Mouse (Mus musculus) heart, postnatal 25 days (tissue): Measurements from ENCODE around the gene Hrh1. TPM values are rescaled to one million over a fixed set of nuclear protein-coding genes. Genes with fewer than 3 reads are reported as not detected.
A peak's percentile ranks its signal among the peaks of the same experiment; 100 is the strongest.

Experiments used
- DNase-seq: peaks from one replicate; pipeline ENCODE4 v3.0.0; 2022; ENCODE audit warnings: low spot score
- intact Hi-C: fragments of 180-260 bp; cut with DNase I; formaldehyde crosslinking; loops from one replicate; pipeline ENCODE4 v1.15.1; 2025
- total RNA-seq, 2 experiments: library from RNA; stranded (reverse); gene quantifications; 2 replicates each; pipeline ENCODE4 v1.2.3; 2021

Hrh1 gene
- total RNA-seq, 2 experiments from 2014 or later: 0.29 to 0.42 TPM

DNA sequence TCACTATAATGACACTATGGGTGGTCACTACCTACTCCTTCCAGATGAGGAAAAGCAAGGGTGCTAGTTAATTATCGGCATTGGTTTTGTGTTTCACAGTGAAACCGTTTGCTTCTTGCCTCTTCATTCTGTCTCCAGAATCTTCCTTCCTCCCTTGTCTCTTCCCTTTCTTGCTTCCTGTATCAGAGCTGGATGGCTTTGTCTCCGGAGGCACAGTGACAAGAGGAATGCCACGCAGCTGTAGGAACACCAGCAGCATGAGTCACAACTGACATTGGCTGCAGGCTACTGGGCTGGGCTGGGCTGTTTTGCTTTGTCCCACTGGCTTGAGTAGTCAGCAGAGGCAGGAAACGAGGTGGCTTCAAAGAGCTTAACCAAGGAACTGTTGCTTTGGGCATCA lies 6.4 kb downstream of the Hrh1 start:
- intact Hi-C loops: loop anchor here (5.0 kb wide), 1 partner anchor 57 kb away; no protein-coding TSS in a partner anchor
- DNase-seq: no peak

GRCm38 (mm10) chr6:114404774-114405468 lies 7.2 kb downstream of the Hrh1 start:
- DNase-seq: no peak
- intact Hi-C loops: loop anchor here (5.0 kb wide), 2 partner anchors 58 to 292 kb away; no protein-coding TSS in a partner anchor

DNA sequence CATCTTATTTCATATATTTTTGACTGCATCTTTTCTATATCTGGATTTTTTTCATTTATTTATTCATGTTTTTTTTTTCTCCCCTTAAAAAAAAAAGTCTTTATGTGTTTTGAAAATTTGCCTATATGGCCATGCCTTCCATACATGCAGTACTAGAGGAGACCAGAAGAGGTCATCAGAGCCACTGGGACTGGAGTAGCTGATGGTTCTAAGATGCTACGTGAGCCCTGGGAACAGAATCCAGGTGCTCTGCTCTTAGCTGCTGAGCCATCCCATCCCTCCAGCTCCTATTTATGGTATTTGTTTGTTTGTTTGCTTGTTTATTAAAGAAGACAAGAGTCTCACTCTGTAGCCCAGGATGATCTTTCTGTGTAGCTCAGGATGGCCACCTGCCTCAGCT lies 8.9 kb downstream of the Hrh1 start:
- DNase-seq: no peak
- intact Hi-C loops: loop anchor here (5.0 kb wide), 1 partner anchor 291 kb away; no protein-coding TSS in a partner anchor

DNA sequence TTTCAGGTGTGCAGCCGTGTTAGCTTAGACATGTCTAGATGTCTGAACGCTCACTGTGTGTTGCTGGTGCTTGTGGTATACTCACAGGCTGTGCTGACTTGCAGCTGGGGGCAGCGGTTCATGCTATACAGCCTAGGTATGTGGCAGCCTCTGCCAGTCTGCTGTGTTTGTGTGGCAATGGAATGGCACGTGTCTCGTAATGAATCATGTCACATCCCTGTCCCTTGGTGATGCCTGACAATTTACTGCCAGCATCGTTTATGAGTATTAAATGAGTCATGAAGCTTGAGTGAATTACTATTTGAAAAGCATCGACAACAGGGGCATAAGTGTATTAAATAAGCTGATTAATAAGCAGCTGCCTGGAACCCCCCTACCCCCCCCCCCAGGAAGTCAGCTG lies 9.3 kb downstream of the Hrh1 start:
- intact Hi-C loops: loop anchor here (5.0 kb wide), 1 partner anchor 290 kb away; no protein-coding TSS in a partner anchor
- DNase-seq: no peak

- intact Hi-C loops: loop anchor here (5.0 kb wide), 1 partner anchor 289 kb away; no protein-coding TSS in a partner anchor
- DNase-seq: no peak
Measured at GRCm38 (mm10) chr6:114408278-114408677, 10.5 kb downstream of the Hrh1 start.

- intact Hi-C loops: no loop called here
- no peak for DNase-seq
Measured at GRCm38 (mm10) chr6:114411913-114412312, 14.2 kb downstream of the Hrh1 start.

DNA sequence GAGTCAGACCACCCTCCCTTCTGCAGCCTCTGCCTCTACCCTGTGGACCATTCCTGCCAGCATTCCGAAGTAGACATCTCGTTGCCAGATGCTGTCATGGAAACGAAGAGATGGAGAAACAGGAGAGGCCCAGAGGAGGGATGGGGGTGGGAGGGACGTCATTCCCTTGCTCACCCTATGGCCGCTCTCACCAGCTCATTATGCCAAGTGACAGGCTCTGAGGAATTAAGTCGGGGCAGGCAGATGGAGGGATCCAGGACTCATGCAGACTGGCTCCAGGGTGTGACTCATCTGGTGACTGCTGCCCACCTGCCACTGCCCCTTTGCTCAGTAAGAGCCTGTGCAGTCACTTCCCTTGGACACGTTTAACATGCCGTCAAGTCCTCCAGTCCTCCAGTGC lies 16.8 kb downstream of the Hrh1 start:
- DNase-seq: no peak
- intact Hi-C loops: no loop called here

DNA sequence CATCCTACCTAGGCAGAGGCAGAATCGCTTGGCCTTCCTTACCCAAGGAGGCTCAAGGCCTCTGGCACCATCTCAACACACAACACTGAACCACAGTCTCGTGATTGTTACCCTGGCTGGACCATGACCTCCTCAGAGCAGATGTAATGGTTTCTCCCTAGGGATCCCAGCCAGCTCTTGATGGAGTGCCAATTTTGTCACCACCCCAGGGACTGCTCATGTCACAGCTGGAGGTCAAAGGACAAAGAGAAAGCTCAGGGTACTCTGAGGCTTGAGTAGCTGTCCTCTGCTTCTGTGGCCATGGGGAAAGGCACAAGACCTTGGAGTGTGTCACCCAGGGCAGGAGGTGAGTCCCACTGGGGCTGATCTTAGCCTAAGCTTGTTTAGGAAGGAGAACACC lies 20.3 kb downstream of the Hrh1 start:
- intact Hi-C loops: no loop called here
- DNase-seq: no peak

DNA sequence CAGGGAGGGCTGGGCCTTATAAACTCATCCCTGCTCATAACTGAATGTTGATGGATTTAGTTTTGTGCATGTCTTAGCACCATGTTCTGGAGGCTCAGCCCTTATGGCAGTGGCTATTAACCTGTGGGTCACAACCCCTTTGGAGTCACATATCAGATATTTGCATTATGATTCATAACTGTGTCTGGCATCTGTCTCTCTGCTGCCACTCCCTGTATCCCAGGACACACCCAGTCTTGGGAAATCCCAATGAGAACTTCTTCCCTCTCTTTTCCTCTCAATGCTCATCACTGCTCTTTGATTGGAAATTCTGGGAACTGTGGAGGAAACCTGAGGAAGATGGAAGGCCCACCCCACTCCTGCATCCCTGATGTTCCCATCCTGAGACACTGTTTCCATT lies 23.3 kb downstream of the Hrh1 start:
- intact Hi-C loops: no loop called here
- DNase-seq: no peak

DNA sequence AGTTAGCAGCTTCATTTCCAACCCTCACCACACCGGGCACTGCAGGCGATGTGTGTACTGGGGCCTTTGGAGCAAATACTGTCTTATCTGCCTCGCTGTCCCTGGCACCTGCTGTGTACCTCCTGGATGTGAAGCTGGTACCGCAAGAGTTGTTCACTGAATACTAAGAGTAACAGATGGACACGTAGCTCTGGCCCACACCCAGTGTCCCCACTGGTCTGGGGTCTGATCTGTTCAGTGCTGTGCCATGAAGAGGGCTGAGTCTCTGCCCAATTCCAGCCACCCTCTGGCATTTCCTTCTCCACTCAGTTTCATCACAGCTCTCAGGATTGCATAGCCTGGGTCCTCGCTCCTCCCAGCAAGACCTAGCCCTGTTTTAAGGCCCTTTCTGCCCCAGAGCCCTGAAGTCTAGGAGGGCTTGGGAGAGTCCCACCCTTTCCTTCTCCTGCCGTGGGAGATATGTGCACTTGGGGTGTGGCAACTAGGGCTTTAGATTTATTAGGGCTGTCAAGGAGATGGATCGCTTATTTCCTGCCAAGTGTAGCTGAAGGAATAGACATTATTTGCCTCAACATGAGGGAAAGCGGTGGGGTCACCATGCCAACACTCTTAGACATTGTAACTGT lies 25.4 kb downstream of the Hrh1 start:
- no peak for DNase-seq
- intact Hi-C loops: no loop called here

- intact Hi-C loops: no loop called here
- DNase-seq: no peak
Measured at GRCm38 (mm10) chr6:114425343-114425742, 27.6 kb downstream of the Hrh1 start.

DNA sequence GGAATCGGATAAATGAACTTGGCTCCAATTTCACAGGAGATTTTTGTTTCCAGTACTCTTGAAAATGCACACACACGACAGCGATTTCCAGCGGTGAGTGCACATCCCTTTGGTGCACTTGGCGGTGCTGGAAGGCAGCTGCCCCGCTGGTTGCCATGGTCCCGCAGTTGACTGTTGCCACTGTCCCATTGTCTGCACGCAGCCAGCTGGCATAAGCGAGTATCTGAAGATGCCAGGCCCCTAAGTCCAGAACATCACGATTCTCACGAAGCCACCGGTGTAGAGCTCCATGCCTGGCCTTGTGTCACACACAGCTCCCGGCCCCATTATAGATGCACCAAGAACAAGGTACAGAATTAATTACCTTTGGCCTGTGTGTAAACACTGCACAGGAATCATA lies 29.9 kb downstream of the Hrh1 start:
- DNase-seq: no peak
- intact Hi-C loops: no loop called here

DNA sequence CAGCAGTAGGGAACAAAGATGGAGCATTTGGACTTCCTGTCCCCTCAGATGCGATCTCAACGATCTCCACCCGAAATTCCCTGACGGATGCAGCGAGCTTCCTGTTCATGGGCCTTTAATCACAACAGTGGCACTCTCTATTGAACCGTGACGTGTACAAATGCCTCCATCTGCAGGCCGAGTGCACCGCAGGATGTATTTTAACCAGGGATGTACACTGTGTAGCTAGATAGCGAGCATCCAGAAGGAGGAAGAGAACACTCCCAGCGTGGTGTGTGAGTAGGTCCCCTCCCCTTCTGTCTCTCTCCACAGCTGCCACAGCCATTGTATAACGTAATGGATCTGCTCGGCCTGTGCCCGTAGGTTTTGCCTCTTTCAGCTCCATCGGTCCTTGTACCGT lies 31.1 kb downstream of the Hrh1 start:
- DNase-seq: no peak
- intact Hi-C loops: no loop called here

- DNase-seq: no peak
- intact Hi-C loops: no loop called here
Measured at GRCm38 (mm10) chr6:114432591-114432990, 34.9 kb downstream of the Hrh1 start.

- intact Hi-C loops: no loop called here
Measured at GRCm38 (mm10) chr6:114434524-114434923, 36.8 kb downstream of the Hrh1 start.

DNA sequence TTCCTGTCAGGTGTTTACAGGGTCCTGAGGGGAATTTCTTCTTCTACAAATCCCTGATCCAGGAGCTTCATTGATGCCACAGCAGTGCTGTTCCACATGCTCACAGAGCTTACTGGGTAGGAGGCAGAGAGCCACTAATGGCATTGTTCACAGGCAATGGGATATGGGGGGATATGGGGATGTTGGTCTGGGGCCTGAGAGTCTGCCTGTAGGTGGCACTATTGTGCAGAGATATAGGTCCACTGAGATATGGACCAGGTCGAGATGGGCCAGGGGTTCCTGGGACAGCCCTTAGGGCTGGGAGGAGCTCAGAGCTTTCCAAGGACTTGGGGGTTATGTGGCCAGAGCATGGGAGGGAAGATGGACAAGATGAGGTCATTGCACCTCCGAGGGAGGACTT lies 42.6 kb downstream of the Hrh1 start:
- DNase-seq: no peak
- intact Hi-C loops: no loop called here

More at GRCm38 (mm10) chr6:114434524-114434923, 36.8 kb downstream of the Hrh1 start:
- DNase-seq: no peak

GRCm38 (mm10) chr6:114440788-114441453 lies 43.2 kb downstream of the Hrh1 start:
- intact Hi-C loops: no loop called here
- no peak for DNase-seq

DNA sequence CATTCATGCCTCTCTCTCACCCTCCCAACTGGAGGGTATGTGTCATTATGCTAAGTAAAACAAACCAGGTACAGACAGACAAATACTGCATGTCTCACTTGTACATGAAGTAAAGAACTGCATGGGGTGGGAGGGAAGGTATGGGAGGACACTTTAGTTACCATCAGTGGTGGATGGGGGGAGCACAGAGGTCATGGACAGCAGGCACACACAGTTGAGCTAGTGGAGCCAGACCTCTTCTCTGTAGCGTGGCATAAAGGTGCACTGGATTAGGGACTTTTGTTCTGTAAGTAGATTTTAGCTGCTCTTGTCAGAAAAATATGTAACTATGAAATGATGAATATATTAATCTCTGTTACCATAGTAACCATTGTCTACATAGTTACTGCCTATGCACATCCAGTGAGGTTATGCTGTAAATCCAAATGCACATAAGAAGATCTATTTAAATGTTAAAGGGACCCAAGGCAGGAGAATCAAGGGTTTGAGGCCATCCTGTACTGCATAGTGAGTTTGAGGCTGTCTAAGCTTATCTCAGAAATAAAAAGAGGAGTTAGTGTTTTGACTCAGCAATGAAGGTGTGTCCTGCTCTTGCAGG lies 46.6 kb downstream of the Hrh1 start:
- intact Hi-C loops: no loop called here

GRCm38 (mm10) chr6:114444976-114445375 lies 47.2 kb downstream of the Hrh1 start:
- no peak for DNase-seq
- intact Hi-C loops: no loop called here

More for the DNA sequence above, 46.6 kb downstream of the Hrh1 start:
- no peak for DNase-seq

DNA sequence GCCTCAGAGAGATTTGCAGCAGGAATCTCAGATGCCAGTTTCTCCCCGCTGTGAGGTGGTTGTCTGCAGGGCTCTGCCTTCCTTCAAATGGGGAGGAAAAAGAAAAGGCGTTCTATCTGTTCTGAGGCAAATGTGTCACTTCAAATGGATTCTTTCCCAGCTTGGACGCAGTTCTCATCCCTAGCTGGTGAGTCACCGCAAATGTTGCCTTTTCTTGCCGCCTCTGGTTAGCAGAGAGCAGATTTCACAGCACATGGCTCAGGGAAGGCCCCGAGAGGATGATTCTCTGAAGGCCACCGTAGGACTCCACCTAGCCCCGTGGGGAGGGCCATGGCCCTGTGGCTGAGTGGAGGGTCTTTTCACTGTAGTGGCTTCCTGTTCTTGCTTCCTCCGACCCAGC lies 51.2 kb downstream of the Hrh1 start:
- intact Hi-C loops: no loop called here
- DNase-seq: peak; percentile 35

GRCm38 (mm10) chr6:114455267-114455666 lies 57.5 kb downstream of the Hrh1 start:
- intact Hi-C loops: no loop called here
- DNase-seq: no peak
